Mouse (Mus musculus) liver, adult 2 months (tissue): Measurements from ENCODE around the gene Filip1.

Experiments used
- CTCF ChIP-seq: fragments of 200-500 bp; IDR thresholded peaks from 2 replicates; pipeline ENCODE4 v1.5.1; 2011; ENCODE audit warnings: low read depth, low read length, control low read depth
- POLR2A ChIP-seq: fragments of 200-500 bp; IDR thresholded peaks from 2 replicates; pipeline ENCODE4 v1.6.1; 2011; ENCODE audit warnings: low read length, control low read depth; ENCODE audit not compliant: insufficient read depth; ENCODE audit errors: extremely low read depth

- TF ChIP-seq POLR2A (no peak), CTCF (no peak)
These were observed 227.5 kb downstream of the Filip1 start for GRCm38 (mm10) chr9:79784934-79785793.
